Mouse (Mus musculus): Measurements from ENCODE around the gene Kremen1.

Gene Kremen1

GRCm38 (mm10) chr11:5265764-5266163 lies 4.4 kb upstream of the Kremen1 start:
- no peak for DNase-seq

- DNase-seq = peak in 1 of 2 experiments; percentile 52
Measured at GRCm38 (mm10) chr11:5263078-5263730, 1.8 kb upstream of the Kremen1 start.

- peak; percentile 58 to 73 for DNase-seq
Measured at GRCm38 (mm10) chr11:5260942-5261459, 357 bp downstream of the Kremen1 start.

DNA sequence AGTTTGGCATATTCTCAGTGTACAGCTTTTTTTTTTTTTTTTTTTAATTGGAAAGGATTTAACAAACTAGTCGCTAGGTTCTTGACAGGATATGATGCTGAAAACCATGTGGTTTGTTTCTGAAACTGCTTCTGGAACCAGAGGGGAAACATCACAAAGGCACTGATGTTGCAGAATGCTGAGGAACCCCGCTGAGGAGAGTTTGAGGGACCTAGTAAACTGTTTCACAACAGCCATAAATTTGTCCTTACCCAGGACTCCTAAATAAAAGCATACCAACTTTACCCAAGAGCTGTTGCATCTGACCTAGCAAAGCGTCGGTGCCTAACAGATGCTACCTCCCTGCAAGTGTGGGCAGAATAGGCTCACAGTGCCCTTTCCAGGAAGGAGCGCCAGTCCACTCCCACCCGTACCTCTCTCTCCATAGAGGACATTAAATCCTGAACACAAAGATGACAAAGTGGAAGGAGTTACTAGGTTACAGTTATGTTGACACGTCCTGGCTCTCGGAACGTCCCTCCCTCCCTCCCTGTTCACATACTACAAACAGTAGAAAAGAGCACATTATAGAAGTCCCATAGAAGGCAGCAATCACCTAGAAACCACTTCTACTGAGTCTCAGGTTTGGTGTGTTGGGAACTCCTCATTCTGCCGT lies 1.3 kb downstream of the Kremen1 start:
- no peak for DNase-seq

DNA sequence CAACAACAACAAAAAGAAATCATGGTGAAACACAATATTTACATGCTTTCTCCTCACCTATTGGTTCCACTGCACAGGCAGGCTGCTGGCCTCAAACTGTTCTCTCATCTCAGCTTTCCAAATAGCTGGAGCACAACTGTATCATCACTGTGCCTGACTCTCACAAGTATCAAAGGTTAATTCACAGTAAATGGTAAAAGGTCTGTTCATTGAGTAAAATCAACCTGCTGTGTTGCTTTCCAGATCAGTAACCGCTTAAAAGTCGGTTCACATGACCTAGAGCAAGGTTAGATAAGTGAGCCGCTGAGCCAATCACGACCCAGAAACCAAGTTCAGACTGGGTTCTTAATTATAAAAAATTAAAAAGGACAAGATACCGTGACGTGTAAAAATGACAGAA lies 3.3 kb downstream of the Kremen1 start:
- DNase-seq = no peak

GRCm38 (mm10) chr11:5257151-5257862 lies 4.1 kb downstream of the Kremen1 start:
- DNase-seq = peak; percentile 51 to 78

DNA sequence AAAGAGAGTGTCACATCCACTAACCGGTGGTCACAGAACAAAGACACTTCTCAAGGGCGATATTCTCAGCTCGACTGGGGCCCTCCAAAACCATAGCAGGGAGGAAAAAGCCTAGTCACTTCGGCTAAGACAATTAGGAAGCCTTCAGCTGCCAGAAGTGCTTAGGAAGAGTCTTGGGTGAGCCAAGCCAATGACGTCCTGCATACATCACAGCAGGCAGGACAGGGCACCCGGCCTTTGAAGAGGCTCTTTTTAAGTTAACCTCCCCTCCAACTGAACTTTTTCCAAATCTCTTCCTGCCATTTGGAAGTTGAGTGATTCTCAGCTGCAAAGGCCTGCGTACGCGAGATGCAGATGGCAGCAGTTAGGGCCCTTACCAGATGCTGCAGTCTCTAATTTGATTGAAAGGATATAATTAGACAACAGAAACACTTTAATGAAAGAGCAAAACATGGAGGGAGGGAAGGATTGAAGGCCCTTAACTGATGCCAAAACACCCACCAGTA lies 5.8 kb downstream of the Kremen1 start:
- no peak for DNase-seq

- DNase-seq = no peak
Measured at GRCm38 (mm10) chr11:5254016-5254415, 7.3 kb downstream of the Kremen1 start.

GRCm38 (mm10) chr11:5253528-5253927 lies 7.8 kb downstream of the Kremen1 start:
- DNase-seq = no peak

- DNase-seq = no peak
Measured at GRCm38 (mm10) chr11:5252727-5253126, 8.6 kb downstream of the Kremen1 start.

GRCm38 (mm10) chr11:5251112-5251511 lies 10.2 kb downstream of the Kremen1 start:
- DNase-seq = no peak

- DNase-seq = no peak
Measured at GRCm38 (mm10) chr11:5248200-5248599, 13.2 kb downstream of the Kremen1 start.

- DNase-seq = no peak
Measured at GRCm38 (mm10) chr11:5245431-5245830, 15.9 kb downstream of the Kremen1 start.

GRCm38 (mm10) chr11:5244749-5245130 lies 16.6 kb downstream of the Kremen1 start:
- peak in 1 of 2 experiments; percentile 26 for DNase-seq

DNA sequence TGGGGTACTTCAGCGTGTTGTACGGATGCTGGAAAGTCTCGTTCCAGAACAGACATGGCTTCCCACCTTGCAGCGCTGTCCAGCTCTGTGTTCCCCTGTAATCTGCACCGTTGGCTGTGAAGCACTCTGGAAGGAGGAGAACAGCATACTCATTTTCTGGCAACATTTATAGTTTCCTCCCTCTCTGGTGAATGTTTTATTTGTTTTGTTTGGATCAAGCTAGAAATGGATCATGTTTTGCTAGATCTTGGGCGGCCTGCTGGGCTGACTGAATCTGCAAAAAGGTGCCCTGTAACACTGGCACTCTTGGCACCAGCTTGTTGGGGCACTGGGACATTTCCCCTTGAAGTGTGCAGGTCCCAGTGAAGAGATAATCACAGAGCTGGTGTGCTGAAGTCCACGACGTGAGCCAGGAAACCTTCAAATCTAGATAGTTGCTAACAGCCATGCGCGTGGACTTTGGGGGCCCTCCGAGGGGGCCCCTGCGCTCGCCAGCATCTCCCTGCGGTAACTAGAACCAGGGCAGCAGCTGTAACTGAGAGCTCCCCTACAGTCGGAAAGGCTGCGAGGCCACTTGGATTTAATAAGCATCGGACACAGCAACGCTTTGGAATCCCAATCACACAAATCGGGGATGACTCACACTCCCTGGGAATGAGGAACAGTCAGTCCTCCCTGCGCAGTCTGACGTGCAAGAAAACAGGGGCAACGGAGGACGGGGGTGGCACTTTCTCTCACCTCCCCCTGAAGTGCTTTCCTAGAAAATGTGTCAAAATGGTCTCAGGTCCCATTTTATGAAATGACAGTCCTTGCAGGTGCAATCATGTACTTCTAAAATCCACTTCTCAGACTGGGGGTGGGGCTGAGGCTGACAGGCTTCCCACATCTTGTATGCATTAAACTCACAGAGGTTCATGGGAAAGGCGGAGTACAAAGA lies 17.3 kb downstream of the Kremen1 start:
- DNase-seq = peak; percentile 57 to 77

- DNase-seq = peak in 1 of 2 experiments; percentile 8
Measured at GRCm38 (mm10) chr11:5243208-5243607, 18.1 kb downstream of the Kremen1 start.

DNA sequence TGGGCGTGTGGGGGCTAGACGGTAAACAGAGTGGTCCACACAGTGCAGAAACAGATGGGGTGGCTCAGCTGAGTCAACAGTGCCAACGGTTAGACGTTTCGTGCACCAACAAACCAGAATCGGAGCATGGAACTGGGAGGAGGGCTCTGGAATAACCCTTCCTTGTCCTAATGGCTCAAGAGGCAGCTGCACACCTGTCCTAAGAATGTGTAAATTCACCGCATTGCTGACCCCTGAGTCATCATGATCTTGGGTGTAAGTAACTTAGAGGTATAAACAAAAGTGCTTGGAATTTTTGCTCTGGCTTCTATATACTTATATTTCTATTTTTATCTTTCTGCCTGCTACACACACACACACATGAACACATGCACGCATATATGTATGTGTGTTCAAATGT lies 19.2 kb downstream of the Kremen1 start:
- peak in 1 of 2 experiments; percentile 10 for DNase-seq

DNA sequence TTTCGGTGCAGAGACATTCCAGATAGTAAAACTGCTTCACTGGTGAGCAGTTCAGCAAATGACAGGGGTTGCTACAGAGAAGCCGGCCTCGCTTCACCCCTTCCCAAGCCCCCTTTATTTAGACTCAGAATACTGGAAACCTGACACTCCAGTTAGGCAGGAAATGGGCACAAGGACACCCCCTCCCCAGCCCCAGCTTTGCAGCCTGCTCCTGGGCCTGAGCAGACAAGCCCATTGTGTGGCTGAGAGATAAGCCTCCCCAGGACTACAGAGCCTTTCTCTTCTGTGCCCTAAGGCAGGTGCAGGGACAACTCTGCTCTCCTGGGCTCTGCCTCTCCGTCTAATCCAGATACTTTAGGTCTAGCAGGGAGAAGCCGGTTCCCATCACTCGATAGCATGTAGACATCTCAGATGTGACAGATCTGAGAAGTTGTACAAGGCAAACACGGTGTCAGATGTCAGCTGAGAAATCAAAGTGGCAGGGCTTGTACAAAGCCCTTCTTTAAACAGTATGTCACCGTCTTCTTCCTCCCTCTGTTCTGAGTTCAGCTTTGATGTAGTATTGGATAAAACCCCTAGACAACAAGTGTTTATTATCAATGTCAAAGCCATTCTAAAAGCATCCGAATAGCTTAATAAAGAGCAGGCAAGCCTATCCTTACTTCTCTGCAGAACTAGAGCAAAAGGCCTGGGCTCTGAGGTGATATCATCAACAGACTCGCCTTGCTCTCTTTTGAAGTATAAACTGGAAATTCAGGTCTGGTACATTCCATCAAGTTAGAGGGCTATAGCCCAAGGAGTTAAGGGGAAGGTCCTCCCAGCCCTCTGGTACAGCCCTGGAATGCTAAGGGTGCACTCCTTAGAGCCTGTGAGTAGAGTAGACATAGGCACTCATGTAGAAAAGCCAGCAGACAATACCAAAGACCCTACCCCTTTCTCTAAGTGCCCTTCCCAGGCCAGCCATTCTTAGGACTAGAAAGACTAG lies 21.4 kb downstream of the Kremen1 start:
- DNase-seq = no peak

DNA sequence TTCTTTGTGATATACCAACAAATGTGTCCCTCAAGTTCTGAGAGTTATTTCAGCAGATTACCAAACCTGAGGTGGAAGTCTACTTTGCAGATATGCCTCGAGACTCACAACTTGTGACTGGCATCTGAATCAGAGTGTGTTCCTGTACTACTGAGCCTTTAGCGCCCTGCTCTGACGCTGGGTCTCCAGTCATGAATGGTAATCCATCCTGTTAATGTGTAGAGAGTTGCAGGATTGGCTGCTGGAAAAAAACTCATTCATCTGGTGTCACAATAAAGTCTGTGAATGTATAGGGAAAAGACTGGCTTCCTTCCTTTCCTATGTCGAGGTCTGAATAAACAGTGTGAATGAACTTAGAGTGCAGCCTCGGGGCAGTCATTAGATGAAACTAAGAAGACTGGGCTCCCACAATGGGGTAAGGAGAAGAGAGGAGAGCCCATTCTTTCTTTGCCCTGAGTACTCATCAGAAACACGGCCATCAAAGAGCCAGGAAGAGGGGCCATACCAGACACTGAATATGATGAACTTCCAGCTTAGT lies 41.4 kb downstream of the Kremen1 start:
- DNase-seq = no peak

GRCm38 (mm10) chr11:5219371-5219770 lies 42.0 kb downstream of the Kremen1 start:
- no peak for DNase-seq
